Mouse (Mus musculus) common myeloid progenitor, adult 5-6 weeks (primary cell): ENCODE results near the gene Paf1. TPM values are rescaled to one million over a fixed set of nuclear protein-coding genes. Genes with fewer than 3 reads are reported as not detected.
"Not testable (repeated sequence)": the region's sequence is repeated elsewhere in the genome, so short reads cannot be mapped to it uniquely, and the experiment has no call there.

Experiments
- ATAC-seq: replicated peaks from 2 replicates; pipeline ENCODE4 v1.8.0; 2016; ENCODE audit warnings: low read depth, mild to moderate bottlenecking, moderate TSS enrichment, inconsistent platforms; ENCODE audit not compliant: poor library complexity, severe bottlenecking
- total RNA-seq: library from RNA; stranded (forward); fragments of 200-1000, 187-1606 nt; gene quantifications from 2 replicates; pipeline ENCODE4 v1.2.3, GENCODE M21; 2017

The Paf1 gene
- total RNA-seq, 1 experiment from 2014 or later: 190 TPM

DNA sequence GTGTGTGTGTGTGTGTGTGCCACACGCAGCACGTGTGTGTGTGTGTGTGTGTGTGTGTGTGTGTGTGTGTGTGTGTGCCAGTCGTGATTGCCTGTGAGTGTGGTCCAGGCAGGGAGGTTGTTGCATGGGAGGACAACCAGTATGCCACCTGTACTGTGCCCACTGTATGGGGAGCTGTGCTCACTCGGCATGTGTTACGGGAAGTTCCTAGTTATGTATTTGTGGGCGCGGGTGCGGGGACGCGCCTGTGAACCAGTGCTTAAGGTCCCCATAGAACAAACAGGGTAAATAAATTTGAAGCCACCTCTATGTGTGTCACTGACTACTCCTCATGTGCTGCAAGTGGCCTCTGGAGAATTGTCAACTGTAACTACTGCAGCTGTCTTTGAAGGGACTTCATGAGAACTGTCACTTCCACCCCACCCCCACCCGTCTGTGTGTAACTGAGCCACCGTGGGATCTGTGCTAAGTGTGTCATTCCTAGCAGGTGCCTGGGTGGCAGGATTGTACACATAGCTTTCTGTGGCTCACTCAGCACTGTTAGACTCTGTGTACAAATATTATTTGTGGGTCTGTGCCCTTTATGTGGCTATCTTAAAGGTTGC lies 10.3 kb upstream of the Paf1 start:
- no peak for ATAC-seq

DNA sequence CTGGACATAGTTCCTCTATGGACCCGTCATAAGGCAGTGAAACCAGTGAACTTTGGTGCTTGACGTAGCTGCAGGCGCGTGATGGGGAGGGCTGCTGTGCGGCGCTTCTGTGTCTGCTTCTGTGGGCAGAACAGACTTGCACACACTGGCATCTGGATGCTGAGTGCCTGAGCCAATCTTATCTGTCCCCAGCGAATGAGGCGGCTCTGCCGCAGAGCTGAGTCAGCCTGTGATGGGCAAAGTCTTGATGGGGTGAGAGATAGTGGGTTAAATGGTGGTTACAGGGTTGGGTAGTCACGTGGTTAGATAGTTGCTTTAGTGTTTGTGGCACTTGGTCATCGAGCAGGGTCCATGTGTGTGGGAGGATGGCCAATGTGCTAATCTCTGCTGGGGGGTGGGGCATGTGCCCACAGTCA lies 9.8 kb upstream of the Paf1 start:
- peak; percentile 36 for ATAC-seq

DNA sequence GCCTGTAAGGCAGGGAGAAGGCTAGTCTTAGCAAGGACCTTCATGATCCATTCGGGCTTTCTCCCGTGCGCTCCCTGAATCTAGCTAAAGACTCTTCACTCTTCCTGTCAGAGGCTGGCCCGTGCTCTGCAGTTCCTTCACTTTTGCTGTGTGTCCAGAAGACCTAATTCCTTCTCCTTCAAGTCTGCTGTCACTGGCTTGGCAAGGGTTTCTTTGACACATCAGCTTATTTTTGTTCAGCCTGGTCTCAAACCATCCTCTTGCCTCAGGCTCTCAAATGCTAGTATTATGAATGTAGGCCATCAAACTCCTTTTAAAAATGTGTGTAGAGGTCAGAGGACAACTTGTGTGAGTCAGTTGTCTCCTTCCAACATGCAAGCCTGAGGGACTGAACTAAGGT lies 9.1 kb upstream of the Paf1 start:
- ATAC-seq: no peak

DNA sequence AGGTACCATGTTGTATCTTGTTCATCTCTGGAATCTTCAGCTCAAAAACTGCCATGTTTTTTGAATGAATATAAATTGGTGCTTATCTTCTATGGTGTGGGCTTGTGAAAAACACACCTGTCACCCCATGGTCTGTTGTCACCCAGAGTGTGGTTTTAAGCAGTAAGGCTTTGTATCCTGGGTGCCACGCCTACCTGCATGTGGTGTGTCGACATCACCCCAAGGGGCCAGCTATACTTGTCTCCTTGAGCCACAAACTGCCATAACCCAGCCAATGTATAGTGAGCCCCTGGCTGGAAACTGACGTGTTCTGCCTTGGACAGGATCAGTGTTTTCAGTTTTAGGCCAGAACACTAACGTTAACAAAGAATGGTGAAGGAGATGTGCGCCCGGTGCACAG lies 8.6 kb upstream of the Paf1 start:
- ATAC-seq: no peak

DNA sequence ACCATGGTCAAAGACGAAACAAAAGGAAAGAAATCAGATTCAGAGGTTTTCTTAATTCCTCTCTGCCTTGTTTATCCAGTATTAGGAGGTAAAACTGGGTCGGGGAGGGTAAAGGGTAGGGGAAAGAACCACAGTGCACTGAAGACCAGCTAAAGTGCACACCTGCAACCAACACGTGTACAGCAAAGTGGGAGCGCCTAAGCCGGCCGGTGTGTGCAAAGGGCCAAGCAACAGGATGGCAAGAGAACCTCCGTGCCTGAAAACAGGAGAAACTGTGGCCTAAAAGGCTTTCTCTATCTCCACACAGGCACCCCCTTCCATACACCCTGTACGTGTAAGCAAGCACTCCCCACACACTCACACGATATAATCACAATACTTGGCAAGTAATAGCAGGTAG lies 7.6 kb upstream of the Paf1 start:
- no peak for ATAC-seq

DNA sequence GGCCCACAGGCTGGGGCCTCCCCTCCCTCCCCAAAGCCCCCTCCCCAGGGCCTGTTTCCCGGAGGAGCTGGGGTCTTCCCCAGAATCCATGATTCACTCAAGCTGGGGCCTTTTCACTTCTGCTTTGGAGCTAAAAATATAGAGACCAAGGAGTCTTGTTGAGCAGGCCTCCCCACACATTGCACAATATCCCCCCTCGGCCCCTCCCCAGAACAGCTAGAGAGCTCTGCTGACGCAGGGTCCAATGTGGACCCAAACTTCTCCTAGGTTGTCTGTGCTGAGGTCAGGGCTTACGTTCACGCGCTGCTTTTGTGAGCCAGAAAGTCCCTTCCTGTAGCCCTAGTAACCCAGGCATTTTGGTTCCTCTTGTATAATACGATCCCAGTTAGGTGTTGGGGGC lies 6.7 kb upstream of the Paf1 start:
- ATAC-seq: peak; percentile 18

DNA sequence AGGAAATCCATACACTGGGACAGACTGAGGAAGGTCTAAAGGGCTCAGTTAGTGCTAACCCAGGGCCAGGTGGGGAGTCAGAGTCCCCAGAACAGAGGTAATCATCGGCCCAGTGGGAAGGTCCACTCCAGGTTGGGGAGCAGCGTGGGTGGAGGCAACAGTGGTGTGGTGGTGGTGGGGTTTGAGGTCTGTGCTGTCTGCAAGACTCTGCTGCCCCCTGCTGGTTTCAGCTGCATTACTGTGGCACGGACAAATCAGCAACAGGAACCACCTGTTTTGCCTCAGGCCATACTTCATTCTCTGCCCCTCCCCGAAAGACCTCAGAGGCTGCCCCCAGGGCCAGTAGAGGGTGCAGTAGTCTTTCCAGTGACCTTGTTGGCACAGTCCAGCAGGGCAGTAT lies 6.3 kb upstream of the Paf1 start:
- ATAC-seq: peak; percentile 45

DNA sequence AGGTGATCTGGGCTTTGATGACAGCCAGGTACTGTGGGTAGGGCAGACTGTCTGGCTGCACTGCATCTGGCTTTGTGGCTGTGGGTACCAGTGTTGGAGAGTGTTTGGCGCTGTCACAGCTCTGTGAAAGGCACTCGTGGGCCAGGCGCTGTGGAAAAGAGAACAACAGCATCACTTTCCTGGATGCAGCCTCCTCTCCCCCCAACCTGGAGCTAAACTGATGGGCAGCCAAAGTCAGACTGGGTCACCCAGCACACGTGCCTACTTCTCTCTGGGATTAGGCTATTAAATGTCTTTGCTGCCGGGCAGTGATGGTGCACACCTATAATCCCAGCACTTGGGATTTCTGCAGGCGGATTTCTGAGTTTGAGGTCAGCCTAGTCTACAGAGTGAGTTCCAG lies 5.9 kb upstream of the Paf1 start:
- ATAC-seq: not testable (repeated sequence)

DNA sequence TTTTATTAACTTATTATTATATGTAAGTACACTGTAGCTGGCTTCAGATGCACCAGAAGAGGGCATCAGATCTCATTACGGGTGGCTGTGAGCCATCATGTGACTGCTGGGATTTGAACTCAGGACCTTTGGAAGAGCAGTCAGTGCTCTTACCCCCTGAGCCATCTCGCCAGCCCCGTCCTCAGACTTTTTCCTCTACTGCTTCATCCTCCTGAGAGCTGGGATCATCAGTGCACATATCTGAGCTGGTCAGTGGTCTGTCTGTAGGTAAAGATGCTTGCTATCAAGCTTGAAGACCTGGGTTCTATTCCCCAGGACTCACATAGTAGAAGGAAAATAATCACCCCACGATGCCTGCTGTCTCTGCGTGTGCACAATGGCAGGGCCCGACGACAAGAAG lies 5.4 kb upstream of the Paf1 start:
- ATAC-seq: not testable (repeated sequence)

DNA sequence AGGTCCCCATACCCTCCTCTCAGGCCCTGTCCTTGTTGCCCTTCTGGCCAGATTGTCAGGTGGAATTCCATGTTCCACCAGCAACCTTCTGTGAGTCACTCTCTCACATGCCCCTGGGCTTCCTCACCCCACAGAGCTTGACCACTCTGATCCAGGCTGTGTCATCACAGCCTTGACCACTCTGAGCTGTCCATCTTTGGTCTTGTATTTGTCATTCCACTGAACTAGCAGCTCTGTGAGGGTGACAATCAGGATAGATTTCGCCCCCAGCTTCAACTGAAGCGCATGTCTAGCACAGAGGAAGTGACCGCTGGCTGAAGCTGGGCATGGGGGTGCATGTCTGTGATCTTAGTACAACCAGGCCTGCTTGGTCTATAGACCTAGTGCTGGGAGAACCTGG lies 2.4 kb upstream of the Paf1 start:
- ATAC-seq: no peak

DNA sequence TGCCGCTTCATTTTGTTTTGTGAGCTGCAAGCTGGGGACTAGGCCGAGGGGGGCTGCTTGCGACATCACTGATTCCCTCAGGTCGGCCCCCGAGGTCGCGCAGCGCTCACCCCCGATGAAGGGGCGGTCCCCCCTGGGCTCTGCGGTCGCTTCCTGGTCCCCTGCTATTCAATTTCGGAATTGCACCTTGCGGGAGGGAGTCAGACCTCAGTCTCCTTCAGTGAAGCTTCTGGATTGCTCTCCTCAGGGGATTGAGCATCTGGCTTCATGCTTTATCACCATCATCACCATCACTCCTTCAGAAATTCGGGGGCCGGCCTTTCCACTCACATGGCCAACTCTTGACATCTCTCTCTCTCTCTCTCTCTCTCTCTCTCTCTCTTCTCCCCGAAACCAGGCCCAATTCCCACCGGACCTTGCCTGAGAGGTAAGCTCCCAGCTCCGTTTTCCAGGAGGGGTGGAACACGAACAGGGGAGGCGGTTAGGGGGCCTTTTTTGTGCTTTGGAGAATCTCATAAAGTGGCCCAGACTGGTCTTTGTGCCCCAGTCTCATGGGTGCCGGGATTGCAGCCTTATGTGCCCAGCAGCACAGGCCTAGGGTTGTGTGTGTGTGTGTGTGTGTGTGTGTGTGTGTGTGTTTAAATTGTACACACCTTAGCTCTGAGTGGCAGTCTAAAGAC lies 661 bp downstream of the Paf1 start:
- ATAC-seq: no peak

DNA sequence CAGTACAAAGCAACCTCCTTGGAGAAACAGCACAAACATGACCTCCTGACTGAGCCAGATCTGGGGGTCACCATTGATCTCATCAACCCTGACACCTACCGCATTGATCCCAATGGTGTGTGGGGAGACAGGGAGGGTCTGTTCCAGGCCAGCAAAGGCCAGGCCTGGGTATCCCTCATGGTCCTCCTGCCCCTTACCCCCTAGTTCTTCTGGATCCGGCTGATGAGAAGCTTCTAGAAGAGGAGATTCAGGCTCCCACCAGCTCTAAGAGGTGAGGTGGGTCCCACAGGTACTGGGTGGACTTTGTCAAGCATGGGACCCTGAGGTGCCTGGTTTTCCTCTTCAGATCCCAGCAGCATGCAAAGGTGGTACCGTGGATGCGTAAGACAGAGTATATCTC lies 2.7 kb downstream of the Paf1 start:
- ATAC-seq: no peak

DNA sequence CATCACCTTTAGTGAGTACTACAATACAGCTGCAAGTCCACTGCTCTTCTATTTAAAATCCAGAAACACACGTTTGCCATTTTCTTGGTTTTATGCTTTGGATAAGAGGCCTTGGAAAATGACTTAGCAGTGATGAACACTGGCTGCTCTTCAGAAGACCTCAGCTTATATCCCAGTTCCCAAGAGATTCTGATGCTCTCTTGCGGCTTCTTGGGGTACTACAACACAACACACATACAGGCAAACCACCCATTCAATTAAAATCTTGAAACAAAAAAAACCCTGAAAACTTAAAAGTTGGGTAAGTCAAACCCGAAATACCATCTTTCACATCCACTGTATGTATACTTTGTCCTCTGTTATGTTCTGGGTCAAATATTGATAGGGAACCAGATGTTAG lies 5.2 kb downstream of the Paf1 start:
- ATAC-seq: no peak

DNA sequence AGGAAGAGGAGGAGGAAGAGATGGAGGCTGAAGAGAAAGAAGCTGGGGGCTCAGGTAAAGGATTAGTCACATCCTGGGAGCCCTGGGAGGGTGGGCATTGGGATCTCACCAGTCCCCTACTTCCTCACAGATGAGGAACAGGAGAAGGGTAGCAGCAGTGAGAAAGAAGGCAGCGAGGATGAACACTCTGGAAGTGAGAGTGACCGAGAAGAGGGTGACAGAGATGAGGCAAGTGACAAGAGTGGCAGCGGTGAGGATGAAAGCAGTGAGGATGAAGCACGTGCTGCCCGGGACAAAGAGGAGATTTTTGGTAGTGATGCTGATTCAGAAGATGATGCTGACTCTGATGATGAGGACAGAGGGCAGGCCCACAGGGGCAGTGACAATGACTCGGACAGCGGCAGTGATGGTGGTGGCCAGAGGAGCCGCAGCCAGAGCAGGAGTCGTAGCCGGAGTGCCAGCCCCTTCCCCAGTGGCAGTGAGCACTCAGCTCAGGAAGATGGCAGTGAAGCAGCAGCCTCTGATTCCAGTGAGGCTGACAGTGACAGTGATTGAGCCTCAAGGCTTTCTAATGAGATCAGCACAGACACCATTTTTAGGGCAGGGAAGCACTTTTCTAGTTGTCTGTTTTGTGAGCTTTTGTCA lies 6.1 kb downstream of the Paf1 start:
- ATAC-seq: no peak

DNA sequence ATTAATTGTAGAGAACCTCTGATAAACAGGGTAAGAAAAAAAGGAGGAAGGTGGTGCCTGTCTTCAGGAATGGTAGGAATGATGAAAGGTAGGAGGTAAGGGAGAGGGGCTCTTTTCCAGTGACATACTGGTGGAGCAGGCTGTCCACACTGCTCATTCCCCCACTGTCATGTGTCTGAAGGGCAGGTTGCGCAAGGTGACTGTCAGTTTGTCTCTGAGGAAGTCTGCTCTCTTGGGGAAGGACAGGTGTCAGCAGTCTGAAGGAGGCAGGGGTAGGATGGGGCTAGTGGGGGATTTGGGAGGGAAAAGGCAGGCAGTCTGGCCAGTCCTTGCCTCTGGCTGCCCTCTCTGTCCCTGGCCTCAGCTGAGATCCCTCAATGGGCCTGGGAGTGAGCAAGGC lies 8.3 kb downstream of the Paf1 start:
- 0 out of 2 replicates have a peak, but pooled peaks have one; percentile 24 for ATAC-seq

DNA sequence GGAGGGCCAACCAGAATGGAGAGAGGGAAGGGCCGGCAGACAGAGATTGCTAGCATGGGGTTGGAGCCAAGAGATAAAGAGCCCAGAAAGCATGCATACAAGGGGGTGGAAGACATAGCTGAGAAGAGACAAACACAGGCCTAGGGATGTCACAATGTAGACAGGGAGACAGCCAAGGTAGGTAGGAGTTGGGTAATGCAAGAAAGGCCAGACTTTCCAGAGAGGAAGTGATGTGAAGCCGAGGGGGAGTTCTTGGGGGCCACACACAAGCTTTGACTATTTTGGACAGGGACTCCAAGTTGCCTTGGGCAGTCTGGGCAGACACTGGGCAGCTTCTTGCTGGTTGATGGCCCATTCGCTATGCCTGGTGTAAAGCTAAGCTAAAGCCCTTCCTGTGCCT lies 9.2 kb downstream of the Paf1 start:
- ATAC-seq: no peak

DNA sequence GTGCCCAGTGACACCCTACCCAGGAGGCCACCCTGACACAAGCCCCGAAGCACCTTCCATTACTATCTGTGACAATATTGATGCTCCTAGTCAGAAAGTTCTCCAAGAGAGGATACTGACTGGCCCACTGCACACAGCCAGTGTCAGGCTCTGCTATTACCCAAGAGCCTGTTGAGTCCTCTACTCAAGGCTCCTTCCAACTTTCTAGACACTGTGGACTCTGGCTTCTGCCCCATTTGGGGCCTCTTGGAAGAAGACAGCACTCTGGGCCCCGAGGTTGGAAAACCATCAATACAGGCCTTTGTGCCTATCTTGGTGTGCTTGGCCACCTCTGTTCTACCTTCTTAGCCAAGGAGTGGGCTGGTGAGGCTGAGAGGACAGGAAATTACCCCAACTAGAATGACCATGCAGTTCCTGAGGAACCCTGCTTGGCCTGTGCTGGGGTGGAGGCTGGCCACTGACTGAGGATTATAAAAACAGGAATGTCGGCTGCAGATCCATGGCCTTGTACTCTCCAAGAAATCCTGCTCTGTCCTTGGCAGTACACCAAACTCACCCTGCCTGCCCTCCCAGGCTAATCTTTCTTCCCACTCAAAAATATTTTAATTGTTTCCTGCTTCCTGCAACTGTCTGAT lies 18.2 kb downstream of the Paf1 start:
- no peak for ATAC-seq

DNA sequence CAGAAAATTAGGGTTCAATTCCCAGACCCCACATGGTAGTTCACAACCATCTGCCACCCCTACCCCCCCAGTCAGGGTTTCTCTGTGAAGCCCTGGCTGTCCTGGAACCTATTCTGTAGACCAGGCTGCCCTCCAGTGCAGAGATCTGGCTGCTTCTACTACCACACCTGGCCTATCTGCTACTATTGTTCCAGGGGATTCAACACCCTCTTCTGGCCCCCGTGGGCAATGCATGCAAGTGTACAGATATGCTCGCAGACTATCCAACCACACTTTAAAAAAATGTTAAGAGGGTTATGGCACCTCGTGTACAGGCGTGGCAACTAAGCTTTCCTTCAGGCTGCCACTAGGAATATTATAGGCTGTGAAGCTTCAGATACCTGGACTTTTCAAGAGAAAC lies 20.1 kb downstream of the Paf1 start:
- ATAC-seq: no peak

DNA sequence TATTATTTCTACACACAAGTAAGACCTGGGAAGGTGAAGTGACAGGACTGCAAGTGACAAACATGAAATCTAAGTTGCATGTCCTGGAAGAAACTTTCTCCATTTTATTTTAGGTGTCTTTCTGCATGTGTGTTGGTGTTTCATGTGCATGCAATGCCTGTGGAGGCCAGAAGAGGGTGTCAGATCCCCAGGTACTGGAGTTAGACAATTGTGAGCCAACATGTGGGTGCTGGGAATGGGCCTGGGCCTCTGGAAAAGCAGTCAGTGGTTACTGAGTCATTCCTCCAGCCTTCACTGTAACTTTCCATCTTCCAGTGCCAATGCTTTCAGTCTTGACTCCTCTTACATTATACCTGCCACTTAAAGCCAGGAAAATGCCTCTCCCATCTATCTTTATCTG lies 24.6 kb downstream of the Paf1 start:
- ATAC-seq: no peak

DNA sequence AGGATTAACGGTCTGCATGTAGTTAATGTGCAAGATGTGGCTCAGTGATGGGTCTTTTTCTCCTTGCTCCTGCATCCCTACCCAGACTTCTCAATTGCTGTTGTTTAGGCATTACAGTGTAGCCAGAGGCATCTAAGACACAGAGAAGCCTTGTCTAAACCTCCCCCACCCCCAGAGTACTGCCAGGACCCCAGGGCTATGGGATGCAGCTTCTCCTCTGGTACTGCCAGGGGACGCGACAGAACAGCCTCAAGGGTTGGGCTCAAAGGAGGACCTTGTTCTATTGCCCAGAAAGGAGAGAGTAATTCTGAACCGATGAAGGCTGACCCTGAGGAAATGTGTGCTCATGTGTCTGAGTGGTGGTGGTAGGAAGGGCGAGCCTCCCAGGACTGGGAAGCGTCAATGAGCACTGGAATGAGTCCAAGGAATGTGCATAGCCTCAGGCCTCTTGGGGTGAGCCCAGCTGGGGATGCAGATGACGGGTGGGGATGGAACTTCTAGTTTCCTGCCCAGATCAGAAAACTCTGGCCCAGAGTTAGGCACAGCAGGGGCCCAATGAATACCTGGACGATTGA lies 25.4 kb downstream of the Paf1 start:
- no peak for ATAC-seq

DNA sequence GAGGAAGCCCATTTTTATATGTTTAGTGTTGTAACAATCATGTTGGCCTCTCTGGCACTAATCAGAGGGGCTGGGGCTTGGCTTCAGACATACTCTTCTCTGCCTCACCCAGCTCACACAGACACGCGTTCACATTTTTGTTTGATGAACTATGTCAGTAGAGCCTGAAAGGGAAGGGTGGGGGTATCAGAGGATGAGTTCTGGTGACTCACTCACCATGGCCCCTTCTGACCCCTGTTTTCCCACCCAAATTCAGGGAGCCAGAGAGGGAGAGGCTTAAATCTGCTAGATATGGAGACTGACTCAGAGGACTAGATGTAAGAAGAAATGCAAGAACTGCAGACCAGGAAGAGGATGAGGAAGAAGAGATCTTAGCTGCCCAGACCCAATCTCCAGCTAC lies 26.7 kb downstream of the Paf1 start:
- no peak for ATAC-seq
